Mouse (Mus musculus) neural tube, embryonic 13.5 days (tissue): ENCODE measurements at regions not wholly inside any gene's neighbourhood (a gene's known extent, or its start where the extent isn't known, plus 50 kb on each side); places are given as distances from the start of the nearest gene placed in this dataset.

ENCODE experiments used
- ATAC-seq: fragments of 200-750 bp; cut with Nextera tagmentation; 2 replicates; pipeline ENCODE4 v1.8.0; 2017; ENCODE audit warnings: low read depth, mild to moderate bottlenecking, moderate TSS enrichment, moderate library complexity
- H3K27ac ChIP-seq: fragments of 300-500 bp; sonication (generic); replicated peaks from 2 replicates; pipeline ENCODE4 v1.5.1; 2015; ENCODE audit warnings: moderate library complexity, mild to moderate bottlenecking, inconsistent platforms
- H3K27me3 ChIP-seq: fragments of 300-500 bp; sonication (generic); 2 replicates; pipeline ENCODE4 v1.6.1; 2015; ENCODE audit warnings: mild to moderate bottlenecking, inconsistent platforms
- H3K36me3 ChIP-seq: fragments of 300-500 bp; sonication (generic); 2 replicates; pipeline ENCODE4 v1.6.1; 2015; ENCODE audit warnings: mild to moderate bottlenecking, inconsistent platforms
- H3K4me1 ChIP-seq: fragments of 300-500 bp; sonication (generic); replicated peaks from 2 replicates; pipeline ENCODE4 v1.6.1; 2015; ENCODE audit warnings: inconsistent platforms
- H3K4me2 ChIP-seq: fragments of 300-500 bp; sonication (generic); 2 replicates; pipeline ENCODE4 v1.6.1; 2015; ENCODE audit warnings: inconsistent platforms, mild to moderate bottlenecking, moderate library complexity
- H3K4me3 ChIP-seq: fragments of 300-500 bp; sonication (generic); 2 replicates; pipeline ENCODE4 v1.5.1; 2015; ENCODE audit warnings: mild to moderate bottlenecking, inconsistent platforms
- H3K9ac ChIP-seq: fragments of 300-500 bp; sonication (generic); 2 replicates; pipeline ENCODE4 v1.6.1; 2015; ENCODE audit warnings: moderate library complexity, mild to moderate bottlenecking, inconsistent platforms
- H3K9me3 ChIP-seq: fragments of 300-500 bp; sonication (generic); 2 replicates; pipeline ENCODE4 v1.6.1; 2016; ENCODE audit warnings: inconsistent platforms
- WGBS: fragments of 180-500 bp; shearing (Covaris S2); methylation state at CpG from one replicate; pipeline ENCODE4 v1.1.7; 2015; 5-methylcytosine and 5-hydroxymethylcytosine counted together

DNA sequence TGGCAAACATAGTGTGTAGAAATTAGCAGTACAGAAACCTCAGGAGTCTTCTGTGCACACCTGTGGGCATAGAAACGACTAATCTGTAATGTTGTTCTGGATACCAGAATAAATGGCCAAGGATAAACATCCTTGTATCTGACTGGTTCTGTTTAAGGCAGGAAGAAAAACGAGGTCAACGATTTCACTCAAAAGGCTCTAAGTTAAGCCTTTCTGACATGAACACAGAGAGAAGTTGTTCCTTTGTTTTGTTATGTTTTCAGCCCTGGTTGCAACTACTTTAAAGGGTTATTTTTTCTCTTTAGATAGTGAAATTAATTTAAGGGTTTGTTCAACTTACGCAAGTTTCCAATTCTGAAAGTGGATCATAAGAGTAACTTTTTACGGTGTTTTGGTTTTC, 299.6 kb upstream of the Kif18a start:
- Histone ChIP-seq H3K27ac (no peak overlapping the region), H3K36me3 (no peaks in the 10 kb centered on the region), H3K4me2 (no peak overlapping the region), H3K9me3 (no peaks in the 10 kb centered on the region), H3K4me3 (no peak overlapping the region), H3K9ac (no peak overlapping the region), H3K4me1 (no peaks in the 10 kb centered on the region), H3K27me3 (no peaks in the 10 kb centered on the region)
- WGBS: 90% methylated on average over 5 of the region's 5 CpGs
- no peak for ATAC-seq

DNA sequence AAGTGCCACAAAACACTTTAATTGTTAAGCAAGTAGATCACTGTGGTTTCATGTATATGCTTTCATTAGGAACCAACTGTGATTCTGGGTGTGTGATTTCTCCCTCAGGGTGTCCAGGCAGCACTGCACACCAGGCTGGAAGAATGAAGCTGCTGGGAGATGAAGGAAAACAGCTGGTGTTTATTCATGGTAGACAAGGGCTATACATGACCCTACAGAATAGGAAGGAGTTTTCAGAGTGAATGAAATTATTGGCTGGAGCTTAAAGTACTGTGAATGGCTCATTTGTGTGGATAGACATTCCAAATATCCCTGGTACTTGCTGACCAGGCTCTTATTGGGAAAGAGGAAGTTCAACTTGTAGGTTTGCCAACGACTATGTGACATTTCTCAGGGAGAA, 264.3 kb upstream of the Kif18a start:
- Histone ChIP-seq H3K27ac (no peak overlapping the region), H3K4me2 (no peak overlapping the region), H3K4me3 (no peak overlapping the region), H3K27me3 (no peaks in the 10 kb centered on the region), H3K9me3 (no peaks in the 10 kb centered on the region), H3K36me3 (no peaks in the 10 kb centered on the region), H3K4me1 (no peaks in the 10 kb centered on the region), H3K9ac (no peak overlapping the region)
- 42% methylated on average over 1 of the region's 1 CpGs for WGBS
- no peak for ATAC-seq

DNA sequence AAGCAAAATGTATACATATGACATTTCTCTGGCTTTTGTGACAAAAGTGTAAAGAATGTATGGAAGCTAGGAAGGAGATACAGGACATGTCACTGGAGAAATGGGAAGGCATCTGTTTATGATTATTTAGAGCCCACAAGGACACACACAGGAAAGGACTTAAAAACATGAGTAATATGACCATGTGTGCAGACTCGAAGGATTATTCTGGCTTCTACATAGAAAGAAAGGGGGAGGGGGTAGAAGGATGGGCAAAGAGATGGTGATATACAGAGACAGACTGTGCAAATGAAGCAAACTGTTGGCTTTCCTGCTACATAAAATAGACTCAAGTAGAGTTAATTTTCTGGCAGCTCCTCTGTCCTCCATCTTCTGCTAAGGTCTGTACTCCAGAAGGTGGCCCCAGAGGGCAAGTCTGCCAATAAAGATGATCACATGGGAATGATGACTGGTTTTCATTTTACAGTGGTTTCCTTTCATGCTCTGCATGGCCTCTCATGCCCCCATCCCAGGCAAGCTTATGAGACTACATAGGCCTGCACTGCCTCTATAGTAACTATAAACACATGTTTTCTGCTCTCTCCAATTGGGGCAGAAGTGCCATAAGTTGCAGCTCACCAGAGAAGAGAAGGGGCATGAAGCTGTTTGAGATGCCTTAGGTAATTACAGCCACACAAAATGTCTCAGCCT, 263.4 kb upstream of the Kif18a start:
- Histone ChIP-seq H3K4me3 (no peak overlapping the region), H3K4me2 (no peak overlapping the region), H3K27ac (no peak overlapping the region), H3K4me1 (no peaks in the 10 kb centered on the region), H3K27me3 (no peaks in the 10 kb centered on the region), H3K9ac (no peak overlapping the region), H3K9me3 (no peaks in the 10 kb centered on the region), H3K36me3 (no peaks in the 10 kb centered on the region)
- WGBS: 84% methylated on average over 1 of the region's 1 CpGs
- ATAC-seq: no peak

DNA sequence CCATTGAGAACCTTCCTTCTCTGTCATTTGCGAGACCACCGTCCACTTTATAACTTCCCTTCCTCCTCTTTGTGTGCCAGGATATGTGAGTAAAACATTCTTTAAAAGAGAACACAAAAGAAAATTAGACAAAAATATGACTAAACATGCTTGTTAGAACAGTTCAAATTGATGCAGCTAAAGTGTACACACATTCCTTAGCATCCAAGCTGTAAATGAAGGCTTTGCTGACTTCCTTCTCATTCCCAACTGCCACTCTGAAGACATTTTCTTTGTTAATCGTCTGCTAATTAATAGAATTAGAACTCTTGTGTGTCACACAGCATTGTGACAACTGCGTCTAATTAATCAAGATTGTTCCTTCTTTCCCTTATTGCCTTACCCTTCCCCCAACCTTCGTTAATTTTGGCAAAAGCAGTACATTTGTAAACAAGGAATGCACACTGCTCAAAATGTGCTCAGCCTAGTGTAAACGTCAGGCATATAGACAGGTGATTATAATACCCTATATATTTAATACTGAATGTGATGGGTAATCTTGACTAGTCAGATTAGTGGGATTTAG, 242.3 kb upstream of the Kif18a start:
- Histone ChIP-seq H3K4me1 (no peaks in the 10 kb centered on the region), H3K4me2 (no peak overlapping the region), H3K27me3 (no peaks in the 10 kb centered on the region), H3K9ac (no peak overlapping the region), H3K9me3 (no peaks in the 10 kb centered on the region), H3K36me3 (no peaks in the 10 kb centered on the region), H3K27ac (no peak overlapping the region), H3K4me3 (no peak overlapping the region)
- no peak for ATAC-seq
- 79% methylated on average over 6 of the region's 6 CpGs for WGBS
